Mouse (Mus musculus): Measurements from ENCODE around the gene Utp6. TPM values are rescaled to one million over a fixed set of nuclear protein-coding genes. Genes with fewer than 3 reads are reported as not detected.

Utp6 gene
- polyA plus RNA-seq, 1 experiment from 2014 or later: 52.1 TPM

Other genes with a start within 250 kb of the Utp6 start
- gene Suz12, start 30.7 kb upstream of the Utp6 start, polyA plus RNA-seq (2015; fragmentation: Nextera tagmentation; extraction: Ambion mirVana): 18.0 and 18.1 TPM in 2 replicates
- gene Crlf3, start 118.6 kb upstream of the Utp6 start, polyA plus RNA-seq (2015; fragmentation: Nextera tagmentation; extraction: Ambion mirVana): 40.7 and 46.0 TPM in 2 replicates
- 8.5 and 9.3 TPM in 2 replicates for gene Atad5, start 127.0 kb upstream of the Utp6 start, polyA plus RNA-seq (2015; fragmentation: Nextera tagmentation; extraction: Ambion mirVana)
- gene Tefm, start 179.8 kb upstream of the Utp6 start, polyA plus RNA-seq (2015; fragmentation: Nextera tagmentation; extraction: Ambion mirVana): 24.2 and 26.0 TPM in 2 replicates
- gene Adap2, start 191.7 kb upstream of the Utp6 start, polyA plus RNA-seq (2015; fragmentation: Nextera tagmentation; extraction: Ambion mirVana): 2.4 and 3.0 TPM in 2 replicates
- 9.5 and 10.8 TPM in 2 replicates for gene Rnf135, start 221.5 kb upstream of the Utp6 start, polyA plus RNA-seq (2015; fragmentation: Nextera tagmentation; extraction: Ambion mirVana)
- gene Rhot1, start 246.6 kb upstream of the Utp6 start, polyA plus RNA-seq (2015; fragmentation: Nextera tagmentation; extraction: Ambion mirVana): 52.0 and 56.5 TPM in 2 replicates

Data from embryonic facial prominence, embryonic 15.5 days (tissue).